Mouse (Mus musculus): ENCODE measurements around the gene Fads6. TPM values are rescaled to one million over a fixed set of nuclear protein-coding genes. Genes with fewer than 3 reads are reported as not detected.

Gene Fads6
- total RNA-seq, 1 experiment, result 2.1 TPM

DNA sequence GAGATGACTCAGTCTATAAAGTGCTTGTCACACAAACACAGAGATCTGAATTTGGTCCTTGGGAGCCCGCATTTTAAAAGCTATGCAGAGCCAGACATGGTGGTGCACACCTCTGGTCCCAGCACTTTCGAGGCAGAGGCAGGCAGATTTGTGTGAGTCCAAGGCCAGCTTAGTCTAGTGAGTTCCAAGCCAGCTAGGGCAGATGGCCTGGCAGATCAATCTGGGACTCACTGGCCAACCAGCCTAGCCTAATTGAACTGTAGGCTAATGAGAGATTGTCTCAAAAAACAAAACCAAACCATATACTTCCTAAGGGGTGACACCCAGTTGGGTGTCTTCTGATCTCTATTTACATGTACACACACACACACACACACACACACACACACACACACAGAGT is 43.8 kb upstream of the Fads6 start:
- TF ChIP-seq HCFC1 (IDR thresholded peaks at IDR 0.05; ENCODE audit: borderline replicate concordance, insufficient read depth, low read length), result no peak
- no peak for TF ChIP-seq ZC3H11A (IDR thresholded peaks at IDR 0.05; ENCODE audit: borderline replicate concordance, low read depth, low read length)
- TF ChIP-seq MAFK (IDR thresholded peaks at IDR 0.05; ENCODE audit: insufficient read depth, low read depth, low read length), result no peak
- no peak for TF ChIP-seq ZNF384 (IDR thresholded peaks at IDR 0.05; ENCODE audit: low read depth, low read length)
- TF ChIP-seq CHD2 (IDR thresholded peaks at IDR 0.05; ENCODE audit: low read depth, low read length), result no peak
- Histone ChIP-seq H3K36me3 (ENCODE audit: control insufficient read depth, insufficient read depth, low read length, poor library complexity, severe bottlenecking) (no peaks in the 10 kb centered on the region), H3K9ac (ENCODE audit: insufficient read depth, low read depth, low read length, poor library complexity, severe bottlenecking) (no peak overlapping the region), H3K9me3 (ENCODE audit: control insufficient read depth, insufficient read depth, low read depth, low read length) (no peaks in the 10 kb centered on the region), H3K4me3 (ENCODE audit: insufficient read depth in 1 of 2, low read depth in 1 of 2, low read length in 2 of 2, poor library complexity in 1 of 2, severe bottlenecking in 1 of 2) (no peak overlapping the region), H3K27ac (ENCODE audit: insufficient read depth, low read depth, low read length, poor library complexity, severe bottlenecking) (no peak overlapping the region), H3K4me1 (ENCODE audit: control insufficient read depth in 2 of 2, insufficient read depth in 2 of 2, low read length in 2 of 2, poor library complexity in 1 of 2) (peaks cover 0 to 7% of the 10 kb centered on the region in 2 experiments; a peak in 2 of 4 replicates)
- in situ Hi-C loops (cut with MboI; ENCODE audit: low sequenced_read_pairs in 2 of 2, unreplicated experiment in 2 of 2), result no loop called here
- no peak for DNase-seq (ENCODE audit: low read depth, low spot score)

DNA sequence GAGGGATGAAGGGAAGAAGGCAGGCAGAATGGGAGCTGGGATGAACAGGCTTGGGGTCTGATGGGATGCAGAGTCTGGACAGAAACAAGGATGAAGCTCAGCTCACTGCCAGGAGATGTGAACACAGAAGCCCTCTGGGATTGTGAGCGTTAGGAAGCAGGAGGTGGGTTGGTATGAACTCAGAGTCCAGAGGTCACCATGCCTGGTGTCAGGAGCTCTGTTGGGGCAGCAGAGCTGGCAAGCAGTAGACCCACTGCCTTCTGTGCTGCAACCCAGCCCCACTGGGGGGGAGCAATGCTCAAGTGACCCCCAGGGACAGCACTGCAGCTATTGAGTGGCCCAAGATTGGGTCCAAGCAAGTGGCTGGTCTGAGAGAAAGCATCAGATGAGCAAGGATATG is 40.4 kb upstream of the Fads6 start:
- H3K9me3 ChIP-seq (ENCODE audit: control insufficient read depth, insufficient read depth, low read depth, low read length), result no peaks in the 10 kb centered on the region
- no peak overlapping the region for H3K4me3 ChIP-seq (ENCODE audit: insufficient read depth in 1 of 2, low read depth in 1 of 2, low read length in 2 of 2, poor library complexity in 1 of 2, severe bottlenecking in 1 of 2)
- TF ChIP-seq CHD2 (IDR thresholded peaks at IDR 0.05; ENCODE audit: low read depth, low read length) (no peak), ZC3H11A (IDR thresholded peaks at IDR 0.05; ENCODE audit: borderline replicate concordance, low read depth, low read length) (no peak), HCFC1 (IDR thresholded peaks at IDR 0.05; ENCODE audit: borderline replicate concordance, insufficient read depth, low read length) (no peak), MAFK (IDR thresholded peaks at IDR 0.05; ENCODE audit: insufficient read depth, low read depth, low read length) (no peak), ZNF384 (IDR thresholded peaks at IDR 0.05; ENCODE audit: low read depth, low read length) (no peak)
- no peak overlapping the region for H3K9ac ChIP-seq (ENCODE audit: insufficient read depth, low read depth, low read length, poor library complexity, severe bottlenecking)
- no peaks in the 10 kb centered on the region for H3K36me3 ChIP-seq (ENCODE audit: control insufficient read depth, insufficient read depth, low read length, poor library complexity, severe bottlenecking)
- DNase-seq (ENCODE audit: low read depth, low spot score), result no peak
- no peaks in the 10 kb centered on the region for H3K4me1 ChIP-seq (ENCODE audit: control insufficient read depth in 2 of 2, insufficient read depth in 2 of 2, low read length in 2 of 2, poor library complexity in 1 of 2)
- in situ Hi-C loops (cut with MboI; ENCODE audit: low sequenced_read_pairs in 2 of 2, unreplicated experiment in 2 of 2), result no loop called here
- no peak overlapping the region for H3K27ac ChIP-seq (ENCODE audit: insufficient read depth, low read depth, low read length, poor library complexity, severe bottlenecking)

DNA sequence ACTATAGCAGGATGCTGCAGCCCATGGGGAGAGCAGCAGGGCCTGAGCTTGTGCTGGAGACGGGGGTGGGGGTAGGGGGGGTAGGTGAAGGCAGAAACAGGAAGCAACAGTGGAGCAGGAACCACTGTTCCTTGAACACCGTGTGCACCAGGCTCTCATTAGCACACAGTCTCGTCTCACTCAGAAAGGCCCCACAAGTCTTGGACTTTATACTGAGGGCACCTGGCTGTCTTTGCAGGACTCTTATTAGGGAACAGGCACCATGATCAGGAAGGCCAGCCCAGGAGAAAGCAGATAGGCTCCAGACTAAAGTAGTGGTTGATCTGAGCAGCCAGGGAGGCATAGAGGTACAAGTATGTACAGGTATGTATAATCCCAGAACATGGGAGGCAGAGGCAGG is 39.9 kb upstream of the Fads6 start:
- H3K27ac ChIP-seq (ENCODE audit: insufficient read depth, low read depth, low read length, poor library complexity, severe bottlenecking), result no peak overlapping the region
- in situ Hi-C loops (cut with MboI; ENCODE audit: low sequenced_read_pairs in 2 of 2, unreplicated experiment in 2 of 2), result no loop called here
- no peak overlapping the region for H3K9ac ChIP-seq (ENCODE audit: insufficient read depth, low read depth, low read length, poor library complexity, severe bottlenecking)
- H3K4me3 ChIP-seq (ENCODE audit: insufficient read depth in 1 of 2, low read depth in 1 of 2, low read length in 2 of 2, poor library complexity in 1 of 2, severe bottlenecking in 1 of 2), result no peak overlapping the region
- H3K36me3 ChIP-seq (ENCODE audit: control insufficient read depth, insufficient read depth, low read length, poor library complexity, severe bottlenecking), result no peaks in the 10 kb centered on the region
- H3K4me1 ChIP-seq (ENCODE audit: control insufficient read depth in 2 of 2, insufficient read depth in 2 of 2, low read length in 2 of 2, poor library complexity in 1 of 2), result no peaks in the 10 kb centered on the region
- TF ChIP-seq ZNF384 (IDR thresholded peaks at IDR 0.05; ENCODE audit: low read depth, low read length), result no peak
- no peak for TF ChIP-seq MAFK (IDR thresholded peaks at IDR 0.05; ENCODE audit: insufficient read depth, low read depth, low read length)
- TF ChIP-seq CHD2 (IDR thresholded peaks at IDR 0.05; ENCODE audit: low read depth, low read length), result no peak
- TF ChIP-seq HCFC1 (IDR thresholded peaks at IDR 0.05; ENCODE audit: borderline replicate concordance, insufficient read depth, low read length), result no peak
- TF ChIP-seq ZC3H11A (IDR thresholded peaks at IDR 0.05; ENCODE audit: borderline replicate concordance, low read depth, low read length), result no peak
- no peak for DNase-seq (ENCODE audit: low read depth, low spot score)
- H3K9me3 ChIP-seq (ENCODE audit: control insufficient read depth, insufficient read depth, low read depth, low read length), result no peaks in the 10 kb centered on the region

DNA sequence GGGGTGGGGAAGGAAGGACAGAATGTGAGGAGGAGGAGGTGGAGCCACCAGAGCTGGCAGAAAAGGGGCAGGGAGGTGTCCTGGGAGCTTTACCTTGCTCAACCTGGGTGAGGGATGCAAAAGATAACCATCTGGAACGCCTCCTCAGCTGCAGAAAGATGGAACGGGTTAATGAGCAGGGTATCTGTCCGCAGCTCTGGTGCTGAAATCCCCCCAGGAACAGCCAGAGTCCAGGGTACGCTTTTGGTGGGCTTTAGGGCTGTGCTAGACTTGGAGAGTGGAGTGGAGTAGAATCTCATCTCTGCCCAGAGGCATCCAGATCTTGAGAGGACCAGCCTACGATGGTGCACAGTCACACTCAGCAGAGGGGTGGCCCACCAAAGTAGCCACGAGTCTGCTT is 38.7 kb upstream of the Fads6 start:
- no peak for DNase-seq (ENCODE audit: low read depth, low spot score)

DNA sequence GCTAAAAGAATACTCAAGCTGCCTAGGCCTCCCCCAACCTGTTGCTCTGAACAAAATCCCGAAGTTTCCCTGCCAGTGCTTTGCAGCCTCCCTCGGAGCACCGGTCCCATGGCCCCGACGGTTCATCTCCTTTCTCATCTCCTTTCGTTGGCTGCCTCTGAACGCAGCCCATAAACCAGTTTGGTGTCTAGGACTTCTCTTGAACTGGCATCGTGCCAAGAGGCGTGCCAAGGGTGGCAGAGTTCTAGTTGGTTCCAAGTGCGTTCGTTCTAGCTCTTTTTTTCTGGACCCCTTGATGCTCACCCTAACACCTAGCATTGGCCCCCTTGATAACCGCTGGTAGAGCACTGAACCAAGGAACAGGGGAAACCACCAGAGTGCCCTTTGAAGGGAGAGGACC is 37.8 kb upstream of the Fads6 start:
- H3K4me3 ChIP-seq (ENCODE audit: insufficient read depth in 1 of 2, low read depth in 1 of 2, low read length in 2 of 2, poor library complexity in 1 of 2, severe bottlenecking in 1 of 2), result no peak overlapping the region
- in situ Hi-C loops (cut with MboI; ENCODE audit: low sequenced_read_pairs in 2 of 2, unreplicated experiment in 2 of 2), result no loop called here
- H3K4me1 ChIP-seq (ENCODE audit: control insufficient read depth in 2 of 2, insufficient read depth in 2 of 2, low read length in 2 of 2, poor library complexity in 1 of 2), result no peaks in the 10 kb centered on the region
- no peak overlapping the region for H3K27ac ChIP-seq (ENCODE audit: insufficient read depth, low read depth, low read length, poor library complexity, severe bottlenecking)
- H3K9ac ChIP-seq (ENCODE audit: insufficient read depth, low read depth, low read length, poor library complexity, severe bottlenecking), result no peak overlapping the region
- no peaks in the 10 kb centered on the region for H3K9me3 ChIP-seq (ENCODE audit: control insufficient read depth, insufficient read depth, low read depth, low read length)
- TF ChIP-seq HCFC1 (IDR thresholded peaks at IDR 0.05; ENCODE audit: borderline replicate concordance, insufficient read depth, low read length), result no peak
- TF ChIP-seq CHD2 (IDR thresholded peaks at IDR 0.05; ENCODE audit: low read depth, low read length), result no peak
- no peak for TF ChIP-seq MAFK (IDR thresholded peaks at IDR 0.05; ENCODE audit: insufficient read depth, low read depth, low read length)
- no peak for TF ChIP-seq ZNF384 (IDR thresholded peaks at IDR 0.05; ENCODE audit: low read depth, low read length)
- no peak for TF ChIP-seq ZC3H11A (IDR thresholded peaks at IDR 0.05; ENCODE audit: borderline replicate concordance, low read depth, low read length)
- no peaks in the 10 kb centered on the region for H3K36me3 ChIP-seq (ENCODE audit: control insufficient read depth, insufficient read depth, low read length, poor library complexity, severe bottlenecking)
- DNase-seq (ENCODE audit: low read depth, low spot score), result no peak

More for the DNA sequence above, 38.7 kb upstream of the Fads6 start:
- Histone ChIP-seq H3K27ac (ENCODE audit: insufficient read depth, low read depth, low read length, poor library complexity, severe bottlenecking) (no peak overlapping the region), H3K9me3 (ENCODE audit: control insufficient read depth, insufficient read depth, low read depth, low read length) (no peaks in the 10 kb centered on the region), H3K36me3 (ENCODE audit: control insufficient read depth, insufficient read depth, low read length, poor library complexity, severe bottlenecking) (no peaks in the 10 kb centered on the region), H3K4me3 (ENCODE audit: insufficient read depth in 1 of 2, low read depth in 1 of 2, low read length in 2 of 2, poor library complexity in 1 of 2, severe bottlenecking in 1 of 2) (no peak overlapping the region), H3K4me1 (ENCODE audit: control insufficient read depth in 2 of 2, insufficient read depth in 2 of 2, low read length in 2 of 2, poor library complexity in 1 of 2) (no peaks in the 10 kb centered on the region), H3K9ac (ENCODE audit: insufficient read depth, low read depth, low read length, poor library complexity, severe bottlenecking) (no peak overlapping the region)
- in situ Hi-C loops (cut with MboI; ENCODE audit: low sequenced_read_pairs in 2 of 2, unreplicated experiment in 2 of 2), result no loop called here
- TF ChIP-seq HCFC1 (IDR thresholded peaks at IDR 0.05; ENCODE audit: borderline replicate concordance, insufficient read depth, low read length) (no peak), ZC3H11A (IDR thresholded peaks at IDR 0.05; ENCODE audit: borderline replicate concordance, low read depth, low read length) (no peak)
